Mouse (Mus musculus) megakaryocyte-erythroid progenitor cell, adult 5-6 weeks (primary cell): ENCODE data around the gene Ipmk. TPM values are rescaled to one million over a fixed set of nuclear protein-coding genes. Genes with fewer than 3 reads are reported as not detected.

Experiments
- ATAC-seq: replicated peaks from 2 replicates; pipeline ENCODE4 v1.8.0; 2016; ENCODE audit warnings: mild to moderate bottlenecking, inconsistent platforms; ENCODE audit not compliant: severe bottlenecking, poor library complexity, low FRiP score, low TSS enrichment
- total RNA-seq, 2 experiments: library from RNA; stranded (forward) in 1 of 2; stranded (reverse) in 1 of 2; fragments of 200-1000, 215-1000 nt in 1 of 2; fragments of >200 nt in 1 of 2; fragmentation: Nextera tagmentation in 1 of 2; gene quantifications; 2 replicates each; pipeline ENCODE4 v1.2.3; 2014 to 2017

The Ipmk gene
- 26.2 and 37.2 TPM in 2 replicates for total RNA-seq (2014; fragmentation: Nextera tagmentation)
- 42.3 and 49.0 TPM in 2 replicates for total RNA-seq (2017)

DNA sequence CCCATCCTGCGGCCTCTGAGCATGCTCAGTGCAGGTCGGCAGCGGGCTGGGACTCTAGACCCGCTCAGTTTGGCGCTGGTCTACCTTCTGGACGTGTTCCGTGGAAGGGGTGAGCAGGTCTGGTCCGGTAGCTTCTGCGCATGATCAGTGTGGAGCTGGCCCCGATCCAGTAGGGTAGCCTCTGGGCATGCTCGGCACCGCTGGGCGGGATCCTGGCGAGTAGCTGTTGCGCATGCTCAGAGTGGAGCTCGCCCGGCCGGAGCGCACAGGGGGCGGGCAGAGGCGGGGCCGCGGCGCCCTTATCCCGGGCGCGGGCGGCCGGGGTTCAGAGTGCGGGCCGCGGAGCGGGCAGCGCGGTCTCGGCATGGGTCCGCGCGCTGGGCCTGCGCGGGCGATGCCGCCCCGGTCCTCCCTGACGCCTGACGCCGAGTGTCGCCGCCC, at the start of gene Ipmk:
TSS of gene Ipmk (plus strand) at position 255 of the 441 bp plus-strand sequence.
- peak; percentile 64 for ATAC-seq

DNA sequence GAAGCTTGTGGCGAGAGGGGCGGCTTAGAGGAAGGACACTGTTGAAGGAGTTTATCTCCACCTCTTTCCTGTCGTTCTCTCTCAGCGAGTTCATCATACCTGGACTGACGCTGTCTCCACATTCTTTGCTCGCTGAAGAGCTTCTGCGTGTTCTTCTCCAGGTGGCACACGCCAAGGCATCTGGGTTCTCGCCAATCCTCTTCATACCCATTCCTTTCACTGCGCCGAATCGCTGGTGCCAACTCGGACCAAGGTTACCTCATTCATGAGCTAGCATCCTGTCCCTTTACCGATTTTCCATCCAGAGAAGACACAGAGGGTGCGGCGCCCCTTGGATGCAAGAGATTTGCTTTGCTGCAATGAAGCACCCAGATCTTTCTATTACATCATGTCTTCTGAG, 47.4 kb upstream of the Ipmk start:
- no peak for ATAC-seq

DNA sequence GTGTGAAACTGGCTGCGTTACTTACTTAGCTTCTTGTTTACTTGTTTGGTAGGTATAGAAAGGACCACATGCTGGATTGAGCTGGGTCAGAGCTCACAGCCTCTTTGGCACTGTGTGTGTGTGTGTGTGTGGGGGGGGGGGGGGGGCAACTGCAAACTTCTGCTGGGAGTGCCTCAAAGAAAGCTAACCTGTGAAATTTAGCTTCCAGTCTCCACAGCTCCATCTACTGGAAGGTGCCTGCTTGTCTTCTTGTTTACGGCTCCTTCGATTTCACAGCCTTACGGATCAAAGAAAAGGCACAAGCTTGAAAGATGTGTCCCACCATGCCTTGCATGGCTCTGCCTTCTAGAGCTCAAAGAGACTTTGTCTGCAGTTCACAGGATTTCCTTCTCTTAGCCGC, 45.1 kb upstream of the Ipmk start:
- ATAC-seq: peak; percentile 49; the same call in 1 of the 2 replicates

DNA sequence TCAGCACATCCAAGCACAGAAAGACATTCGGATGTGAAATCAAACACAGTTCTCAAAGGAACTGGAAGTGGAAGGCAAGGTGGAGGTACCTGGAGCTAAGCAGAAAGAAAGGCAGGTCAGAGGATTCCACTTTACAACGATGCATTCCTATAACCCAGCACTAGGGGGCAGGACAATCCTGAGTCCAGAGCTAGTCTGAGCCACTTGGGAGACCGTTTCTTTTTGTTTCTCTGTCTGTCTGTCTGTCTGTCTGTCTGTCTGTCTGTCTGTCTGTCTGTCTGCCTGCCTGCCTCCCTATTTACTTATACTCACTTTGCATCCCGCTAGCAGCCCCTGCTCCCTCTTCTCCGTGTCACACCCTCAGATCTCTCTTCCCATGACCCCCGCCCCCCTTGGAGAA, 41.4 kb upstream of the Ipmk start:
- peak; percentile 92 for ATAC-seq

DNA sequence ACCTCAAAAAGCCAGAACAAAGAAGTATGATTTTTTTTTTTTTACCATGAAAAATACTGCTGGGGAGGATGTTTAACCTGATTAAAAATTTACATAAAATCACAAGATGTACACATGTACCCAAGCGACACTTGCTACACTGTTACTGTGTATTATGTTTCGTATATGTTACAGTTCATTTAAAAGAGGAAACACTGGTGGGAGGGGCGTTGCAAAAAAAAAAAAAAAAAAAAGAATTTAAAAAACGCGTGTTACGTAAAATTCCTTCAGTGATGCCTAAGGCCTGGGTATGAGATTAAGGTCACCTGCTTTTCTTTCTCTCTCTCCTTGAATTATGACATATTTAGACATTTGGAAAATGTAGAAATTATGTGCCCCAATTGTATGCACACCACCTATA, 40.8 kb upstream of the Ipmk start:
- ATAC-seq: no peak

DNA sequence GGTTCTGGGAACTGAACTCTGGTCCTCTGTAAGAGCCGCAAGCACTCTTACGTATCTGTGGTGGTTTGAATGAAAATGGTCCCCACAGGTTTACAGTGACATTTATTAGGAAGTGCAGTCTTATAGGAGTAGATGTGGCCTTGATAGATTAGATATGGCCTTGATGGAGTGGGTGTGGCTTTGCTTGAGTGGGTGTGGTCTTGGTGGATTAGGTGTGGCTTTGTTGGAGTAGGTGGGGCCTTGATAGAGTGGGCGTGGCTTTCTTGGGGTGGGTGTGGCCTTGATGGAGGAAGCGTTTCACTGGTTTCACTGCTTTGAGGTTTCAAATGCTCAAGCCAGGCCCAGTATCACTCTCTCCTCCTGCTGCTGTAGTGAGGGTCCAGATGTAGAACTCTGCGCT, 39.4 kb upstream of the Ipmk start:
- peak; percentile 52 for ATAC-seq

DNA sequence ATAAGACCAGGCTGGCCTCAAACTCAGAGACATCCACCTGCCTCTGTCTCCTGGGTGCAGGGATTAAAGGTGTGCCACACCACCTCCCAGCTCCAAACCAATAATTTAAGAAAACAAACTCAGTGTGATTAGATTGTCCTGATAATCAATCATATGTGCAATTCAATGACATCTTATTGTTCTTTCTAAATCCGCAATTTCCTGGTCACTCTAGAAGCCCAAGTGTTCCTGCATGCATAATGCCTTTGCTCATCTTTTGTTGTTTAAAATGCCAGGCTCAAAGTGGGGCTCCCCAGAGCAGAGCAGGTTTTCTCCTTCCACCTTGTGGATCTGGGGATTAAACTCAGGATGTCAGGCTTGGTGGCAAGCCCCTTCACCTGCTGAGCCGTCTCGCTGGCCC, 37.3 kb upstream of the Ipmk start:
- no peak for ATAC-seq

DNA sequence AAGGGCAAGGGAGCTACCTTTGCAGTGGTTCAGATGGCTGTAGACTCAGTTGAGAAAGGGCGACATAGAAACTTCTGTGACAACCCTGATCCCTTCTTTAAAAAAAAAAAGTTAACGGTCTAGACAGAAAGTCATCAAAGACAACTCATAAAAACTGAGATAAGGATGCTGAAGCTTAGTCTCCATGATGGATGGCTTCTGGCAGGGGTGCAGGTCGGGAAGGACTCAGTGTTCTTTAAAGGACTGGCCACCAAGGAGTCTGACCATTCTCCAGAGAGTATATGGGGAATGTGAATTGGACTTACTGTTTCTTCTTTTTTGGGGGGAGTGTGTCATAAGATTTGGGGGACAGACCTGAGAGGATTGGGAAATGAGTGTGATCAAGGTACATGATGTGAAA, 33.0 kb upstream of the Ipmk start:
- ATAC-seq: no peak

DNA sequence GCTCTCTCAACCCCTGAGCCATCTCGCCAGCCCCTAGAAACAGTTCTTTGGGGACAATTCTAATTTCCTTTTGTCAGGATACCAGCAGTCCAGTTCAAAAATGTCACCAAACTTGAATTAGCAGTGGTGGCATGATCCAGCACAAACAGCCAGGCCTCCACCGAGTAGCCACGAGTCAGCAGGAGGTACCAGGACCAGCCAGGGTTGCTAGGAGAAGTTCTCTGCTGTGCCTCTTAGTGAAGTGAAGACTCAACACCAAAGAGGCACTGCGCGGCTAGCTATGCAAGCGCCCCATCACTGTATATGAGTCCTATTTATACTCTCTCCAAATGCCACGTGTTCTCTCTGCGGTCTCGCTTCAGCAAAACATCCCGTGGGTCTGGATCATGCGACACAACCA, 31.5 kb upstream of the Ipmk start:
- no peak for ATAC-seq

DNA sequence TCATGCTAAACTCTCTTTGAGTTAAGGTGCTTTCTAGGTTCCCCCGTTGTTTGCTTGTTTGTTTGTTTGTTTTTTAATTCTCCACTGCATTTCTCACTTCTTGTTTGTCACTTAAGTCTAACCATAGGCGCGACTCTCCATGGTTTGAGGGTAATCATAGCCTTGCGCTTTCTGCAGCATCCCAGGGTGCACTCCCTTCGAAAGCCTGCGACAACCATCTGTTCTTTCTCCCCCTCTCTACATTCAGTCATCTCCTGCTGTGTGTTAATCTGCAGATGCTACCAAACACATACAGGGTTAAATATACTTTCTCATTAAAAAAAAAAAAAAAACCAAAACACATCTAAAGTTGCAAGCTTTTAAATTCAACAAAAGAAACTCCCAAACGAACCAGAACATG, 31.1 kb upstream of the Ipmk start:
- no peak for ATAC-seq

DNA sequence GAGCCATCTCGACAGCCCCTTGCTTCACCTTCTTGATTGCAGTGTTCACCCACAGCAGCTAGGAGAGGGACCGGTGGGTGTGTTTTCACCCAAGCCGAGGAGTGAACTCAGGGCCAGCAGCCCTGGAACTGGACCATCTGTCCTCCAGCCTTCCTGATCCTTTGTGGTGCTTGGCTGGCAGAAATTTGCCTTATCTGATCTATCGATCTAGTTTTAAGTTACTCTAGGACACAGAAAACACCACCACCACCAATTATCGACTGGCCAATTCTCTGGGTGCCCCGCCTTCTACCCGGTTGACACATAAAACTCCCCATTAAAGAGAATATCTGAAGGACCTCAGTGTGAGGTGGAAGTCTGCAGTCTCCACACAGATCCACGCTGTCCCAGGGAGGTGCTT, 23.9 kb upstream of the Ipmk start:
- no peak for ATAC-seq

DNA sequence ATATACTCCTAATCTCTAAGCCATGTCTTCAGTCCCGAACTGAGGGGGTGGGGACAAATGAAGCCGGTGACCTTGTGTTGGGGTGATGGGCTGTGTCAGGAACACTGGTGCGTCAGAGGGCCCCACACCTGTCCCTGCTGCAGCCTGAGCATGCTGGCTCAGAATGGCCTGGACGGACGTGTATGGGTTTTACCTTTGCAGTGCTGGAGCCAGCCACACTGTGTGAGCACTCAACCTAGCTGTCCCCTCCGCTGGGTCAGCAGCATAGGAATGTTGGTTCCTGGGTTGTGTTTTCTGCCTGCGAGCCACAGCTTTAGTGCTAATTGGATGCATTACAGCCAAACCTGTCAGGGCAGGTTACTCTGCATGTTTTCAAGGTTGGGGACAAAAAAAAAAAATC, 21.4 kb upstream of the Ipmk start:
- ATAC-seq: no peak

DNA sequence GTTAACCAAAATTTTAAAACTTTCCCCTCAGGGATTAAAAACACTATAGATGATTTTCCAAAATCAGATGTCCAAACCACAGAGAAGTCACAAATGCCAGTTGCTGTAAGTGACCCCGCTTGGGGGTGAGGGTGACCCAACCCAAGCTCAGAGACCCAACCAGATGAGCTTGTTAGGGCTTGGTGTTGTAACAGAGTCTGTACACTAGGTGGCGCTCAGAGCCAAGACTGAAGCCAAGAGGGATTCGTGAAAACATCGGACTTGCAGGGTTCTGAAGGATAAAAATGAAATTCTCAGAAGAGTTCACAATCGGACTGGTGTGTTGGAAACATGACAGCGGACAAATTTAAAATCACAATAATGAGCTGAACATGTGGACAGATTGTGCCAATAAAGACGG, 20.8 kb upstream of the Ipmk start:
- peak; percentile 83 for ATAC-seq

DNA sequence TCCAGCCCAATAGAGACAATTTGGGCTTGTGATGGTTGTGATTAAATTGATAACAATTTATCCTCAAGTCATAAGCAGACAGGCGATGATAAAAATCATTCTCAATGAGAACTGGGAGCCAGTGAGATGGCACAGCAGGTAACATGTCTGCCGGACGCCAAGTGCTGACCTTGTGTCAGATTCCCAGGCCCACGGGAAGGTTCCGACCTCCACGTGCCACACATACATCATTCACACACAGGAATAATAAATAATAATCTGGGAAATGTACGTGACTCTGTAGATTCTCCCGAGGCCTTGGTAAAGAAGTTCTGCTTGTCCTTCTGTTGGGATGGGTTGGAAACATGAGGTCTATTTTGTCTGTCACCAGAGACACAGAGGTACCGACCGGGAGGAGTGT, 20.2 kb upstream of the Ipmk start:
- no peak for ATAC-seq

DNA sequence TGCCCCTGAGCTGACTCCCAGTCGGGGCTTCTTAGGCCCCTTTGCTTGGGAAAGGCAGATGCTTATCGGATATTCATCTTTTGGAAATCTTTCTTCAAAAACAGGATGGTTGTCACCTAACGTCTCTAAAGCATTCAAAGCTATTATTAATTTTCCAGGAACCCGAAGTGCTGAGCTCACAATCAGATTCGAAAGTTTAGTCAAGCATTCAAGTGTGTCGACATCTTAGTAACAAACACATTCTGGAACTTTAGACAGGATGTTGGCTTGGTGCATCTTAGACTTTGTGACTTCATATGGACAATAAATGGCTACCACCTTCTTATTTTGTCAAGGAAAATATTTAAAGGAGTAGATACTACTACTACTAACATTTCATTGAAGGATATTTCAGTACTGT, 19.2 kb upstream of the Ipmk start:
- no peak for ATAC-seq

DNA sequence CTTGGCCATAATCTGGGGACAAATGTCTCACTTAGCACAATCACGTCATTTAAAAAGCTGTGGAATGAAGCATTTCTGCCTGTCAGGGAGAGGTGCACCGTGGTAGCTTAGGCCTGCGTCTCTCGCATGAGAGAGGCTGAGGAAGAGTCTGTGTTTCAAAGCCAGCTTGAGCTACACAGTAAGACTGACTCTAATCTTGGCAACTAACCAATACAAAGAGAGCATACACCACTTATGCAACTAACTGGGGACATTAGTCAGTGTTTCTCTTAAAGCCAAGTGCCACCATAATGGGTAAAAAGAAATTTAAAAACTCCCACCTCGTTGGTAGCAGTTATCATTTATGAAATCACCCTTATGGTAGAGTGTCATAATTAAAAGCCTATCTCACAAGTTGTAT, 18.7 kb upstream of the Ipmk start:
- ATAC-seq: no peak

DNA sequence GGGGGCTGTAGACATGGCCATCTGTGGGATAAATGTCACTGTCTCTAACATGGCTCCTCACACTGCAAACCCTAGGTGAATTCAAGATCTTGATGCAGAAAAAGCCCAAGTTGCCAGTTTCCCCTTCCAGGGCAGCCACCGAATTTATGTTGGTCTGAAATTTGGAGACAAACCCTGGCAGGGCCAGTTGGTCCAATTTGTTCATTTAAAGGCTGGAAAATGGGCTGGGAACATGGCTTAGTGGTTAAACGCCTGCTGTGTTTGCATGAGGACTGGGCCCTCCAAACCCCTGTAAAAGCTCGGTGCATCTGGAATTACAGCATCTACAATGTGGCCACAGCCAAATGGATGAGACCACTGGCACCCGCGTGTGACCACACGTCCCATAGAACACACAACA, 18.3 kb upstream of the Ipmk start:
- no peak for ATAC-seq

DNA sequence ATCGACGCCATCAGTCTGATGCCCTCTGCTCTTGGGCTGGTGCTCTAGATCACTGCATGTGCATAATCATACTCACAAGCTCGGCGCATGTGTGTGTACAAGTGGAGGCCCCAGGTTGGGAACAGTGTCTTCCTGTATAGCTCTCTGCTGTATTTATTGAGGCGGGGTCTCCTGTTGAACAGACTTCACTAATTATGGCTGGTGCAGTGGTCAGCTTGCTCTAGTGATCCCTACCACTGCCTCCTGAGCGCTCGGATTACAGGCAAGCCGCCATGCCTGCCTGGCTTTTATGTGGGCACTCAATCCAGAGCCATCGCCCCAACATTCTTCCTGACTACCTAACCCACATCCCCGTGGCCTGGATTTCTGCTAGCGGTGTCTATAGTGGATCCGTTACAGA, 17.5 kb upstream of the Ipmk start:
- ATAC-seq: no peak

DNA sequence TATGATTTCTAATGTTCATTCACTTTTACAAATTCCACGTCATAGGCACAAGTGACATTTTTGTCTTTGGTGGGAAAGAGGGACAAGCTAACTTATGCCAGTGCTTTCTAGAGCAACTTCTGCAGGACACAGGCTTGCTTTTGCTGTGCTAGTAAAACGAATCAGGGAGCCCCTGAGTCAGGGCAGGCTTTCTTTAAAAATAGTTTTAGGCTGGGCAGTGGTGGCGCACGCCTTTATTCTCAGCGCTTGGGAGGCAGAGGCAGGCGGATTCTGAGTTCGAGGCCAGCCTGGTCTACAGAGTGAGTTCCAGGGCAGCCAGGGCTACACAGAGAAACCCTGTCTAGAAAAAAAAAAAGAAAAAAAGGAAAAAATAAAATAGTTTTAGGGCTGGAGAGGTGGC, 15.7 kb upstream of the Ipmk start:
- no peak for ATAC-seq

DNA sequence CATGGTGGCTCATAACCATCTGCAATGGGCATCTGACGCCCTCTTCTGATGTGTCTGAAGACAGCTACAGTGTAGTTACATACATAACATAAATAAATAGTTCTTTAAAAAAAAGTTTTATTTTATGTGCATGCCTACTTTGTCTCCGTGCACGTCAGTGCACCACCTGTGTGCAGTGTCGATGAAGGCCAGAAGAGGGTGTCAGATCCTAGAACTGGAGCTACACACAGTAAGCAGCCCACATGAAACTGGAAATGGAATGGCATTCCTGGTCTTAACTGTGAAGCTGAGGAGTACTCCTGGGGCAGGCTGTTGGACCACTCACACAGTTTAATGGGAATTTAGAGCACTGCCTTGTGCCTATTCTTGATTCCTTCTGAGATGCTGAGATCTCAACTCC, 15.2 kb upstream of the Ipmk start:
- 0 out of 2 replicates have a peak, but pooled peaks have one; percentile 65 for ATAC-seq

DNA sequence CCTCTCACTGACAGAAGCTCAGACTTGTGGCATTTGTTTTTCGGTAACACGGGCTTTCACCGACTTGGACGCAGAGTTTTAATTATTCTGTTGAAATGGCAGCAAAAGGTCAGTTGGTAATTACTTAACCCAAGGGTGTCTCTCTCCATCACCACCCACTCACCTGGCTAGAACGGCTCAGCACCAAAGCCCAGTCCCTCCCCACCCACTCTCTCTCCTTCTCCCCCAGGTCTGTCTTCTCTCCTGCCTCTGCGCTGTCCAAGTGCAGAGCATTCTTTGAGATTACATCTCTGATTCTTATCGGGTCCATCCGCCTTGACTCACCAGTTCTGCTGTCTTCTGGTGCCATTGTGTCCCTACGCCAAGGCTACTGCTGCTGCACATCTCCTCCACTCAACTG, 14.7 kb upstream of the Ipmk start:
- no peak for ATAC-seq

DNA sequence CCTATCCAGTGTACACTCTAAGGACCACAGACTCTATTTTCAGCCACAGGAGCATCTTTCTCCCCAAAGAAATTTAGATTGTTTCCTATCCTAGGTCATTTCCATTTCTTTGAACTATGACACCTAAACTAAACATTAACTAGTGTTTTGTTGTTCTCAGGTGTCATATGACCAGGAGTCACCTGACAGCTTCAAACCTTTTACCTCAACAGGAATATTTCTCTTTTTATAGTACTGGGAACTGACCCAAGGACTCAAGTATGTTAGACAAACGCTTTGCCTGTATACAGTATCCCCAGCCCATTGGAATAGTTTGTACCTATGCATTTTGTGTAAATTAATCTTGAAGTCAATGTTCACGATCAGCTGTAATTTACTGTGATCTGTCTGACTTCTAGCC, 9.8 kb upstream of the Ipmk start:
- no peak for ATAC-seq
